Mouse (Mus musculus) hindbrain, embryonic 12.5 days (tissue): ENCODE measurements at regions not wholly inside any gene's neighbourhood (a gene's known extent, or its start where the extent isn't known, plus 50 kb on each side); places are given as distances from the start of the nearest gene placed in this dataset.

ENCODE experiments used
- ATAC-seq: fragments of 200-750 bp; cut with Nextera tagmentation; 2 replicates; pipeline ENCODE4 v1.8.0; 2017; ENCODE audit warnings: moderate TSS enrichment; ENCODE audit not compliant: low FRiP score
- H3K27ac ChIP-seq: fragments of 300-500 bp; sonication (generic); 2 replicates; pipeline ENCODE4 v1.5.1; 2016; ENCODE audit warnings: mild to moderate bottlenecking
- H3K27me3 ChIP-seq: fragments of 300-500 bp; sonication (generic); 2 replicates; pipeline ENCODE4 v1.6.1; 2016; ENCODE audit warnings: mild to moderate bottlenecking
- H3K36me3 ChIP-seq: fragments of 300-500 bp; sonication (generic); 2 replicates; pipeline ENCODE4 v1.6.1; 2016; ENCODE audit warnings: mild to moderate bottlenecking
- H3K4me1 ChIP-seq: fragments of 300-500 bp; sonication (generic); 2 replicates; pipeline ENCODE4 v1.6.1; 2016
- H3K4me2 ChIP-seq: fragments of 300-500 bp; sonication (generic); replicated peaks from 2 replicates; pipeline ENCODE4 v1.6.1; 2016; ENCODE audit warnings: mild to moderate bottlenecking
- H3K4me3 ChIP-seq: fragments of 300-500 bp; sonication (generic); 2 replicates; pipeline ENCODE4 v1.5.1; 2016; ENCODE audit warnings: mild to moderate bottlenecking
- H3K9ac ChIP-seq: fragments of 300-500 bp; sonication (generic); 2 replicates; pipeline ENCODE4 v1.6.1; 2016; ENCODE audit warnings: mild to moderate bottlenecking, moderate library complexity
- H3K9me3 ChIP-seq: fragments of 300-500 bp; sonication (generic); replicated peaks from 2 replicates; pipeline ENCODE4 v1.6.1; 2016; ENCODE audit warnings: mild to moderate bottlenecking
- WGBS: fragments of 180-500 bp; shearing (Covaris S2); methylation state at CpG from one replicate; pipeline ENCODE4 v1.1.7; 2016; 5-methylcytosine and 5-hydroxymethylcytosine counted together

DNA sequence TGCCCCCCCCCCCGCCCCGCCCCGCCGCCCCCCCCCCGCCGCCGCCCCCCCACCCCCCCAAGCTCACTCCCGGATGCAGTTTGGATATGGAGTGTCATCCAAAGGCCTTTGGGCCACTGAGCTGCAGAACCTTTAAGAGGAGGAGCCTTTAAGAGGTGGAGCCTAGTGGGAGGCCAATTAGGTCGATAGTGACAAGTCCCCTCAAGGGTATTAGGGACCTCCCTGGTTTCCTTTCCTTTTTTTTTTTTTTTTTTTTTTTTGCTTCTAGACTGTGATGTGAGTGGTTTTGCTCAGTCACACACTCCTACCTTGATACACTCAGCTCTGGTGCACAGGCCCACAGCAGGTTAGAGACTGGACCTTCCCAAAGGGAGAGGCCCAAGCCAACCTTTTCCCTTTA lies 156.5 kb downstream of the Gm9376 start:
- H3K4me2 ChIP-seq, result peak overlapping the region; percentile 56
- ATAC-seq, result no peak

DNA sequence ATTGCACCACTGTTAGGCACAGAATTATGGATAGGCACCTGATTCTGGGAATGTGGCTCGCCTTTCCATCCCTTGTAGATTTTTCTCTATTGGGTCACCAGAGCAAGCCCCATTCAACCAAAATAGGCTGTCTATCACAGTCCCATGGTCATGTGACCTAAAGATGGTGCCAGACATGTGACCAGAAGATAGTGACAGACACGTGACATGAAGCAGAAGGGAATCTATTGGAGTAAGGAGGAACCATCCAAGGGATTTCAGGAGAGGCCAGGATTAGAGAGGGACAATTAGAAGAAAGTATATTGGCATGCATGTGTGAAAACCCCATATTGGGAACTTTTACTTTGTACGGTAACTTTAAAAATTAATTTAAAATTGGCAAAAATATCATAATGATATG lies 159.8 kb downstream of the Gm9376 start:
- Histone ChIP-seq H3K4me2 (no peak overlapping the region), H3K27ac (no peak overlapping the region), H3K36me3 (no peaks in the 10 kb centered on the region), H3K9ac (no peak overlapping the region), H3K9me3 (no peaks in the 10 kb centered on the region), H3K27me3 (peaks cover 21% of the 10 kb centered on the region), H3K4me1 (peaks cover 11% of the 10 kb centered on the region), H3K4me3 (no peak overlapping the region)
- 76% methylated on average over 3 of the region's 3 CpGs for WGBS
- no peak for ATAC-seq

More for the DNA sequence above, 156.5 kb downstream of the Gm9376 start:
- Histone ChIP-seq H3K4me3 (no peak overlapping the region), H3K36me3 (no peaks in the 10 kb centered on the region), H3K4me1 (peaks cover 11% of the 10 kb centered on the region), H3K27ac (no peak overlapping the region), H3K9ac (no peak overlapping the region), H3K9me3 (peaks cover 22% of the 10 kb centered on the region), H3K27me3 (peaks cover 25% of the 10 kb centered on the region)
- WGBS, result 0% methylated on average over 9 of the region's 9 CpGs

- H3K4me3 ChIP-seq, result no peak overlapping the region
- H3K27me3 ChIP-seq, result peaks cover 44% of the 10 kb centered on the region
- no peaks in the 10 kb centered on the region for H3K9me3 ChIP-seq
- no peaks in the 10 kb centered on the region for H3K4me1 ChIP-seq
- ATAC-seq, result no peak
- no peak overlapping the region for H3K4me2 ChIP-seq
- H3K9ac ChIP-seq, result no peak overlapping the region
- 87% methylated on average over 4 of the region's 4 CpGs for WGBS
- no peaks in the 10 kb centered on the region for H3K36me3 ChIP-seq
- no peak overlapping the region for H3K27ac ChIP-seq
Observed at GRCm38 (mm10) chr14:118430286-118430685, 163.5 kb downstream of the Gm9376 start.

DNA sequence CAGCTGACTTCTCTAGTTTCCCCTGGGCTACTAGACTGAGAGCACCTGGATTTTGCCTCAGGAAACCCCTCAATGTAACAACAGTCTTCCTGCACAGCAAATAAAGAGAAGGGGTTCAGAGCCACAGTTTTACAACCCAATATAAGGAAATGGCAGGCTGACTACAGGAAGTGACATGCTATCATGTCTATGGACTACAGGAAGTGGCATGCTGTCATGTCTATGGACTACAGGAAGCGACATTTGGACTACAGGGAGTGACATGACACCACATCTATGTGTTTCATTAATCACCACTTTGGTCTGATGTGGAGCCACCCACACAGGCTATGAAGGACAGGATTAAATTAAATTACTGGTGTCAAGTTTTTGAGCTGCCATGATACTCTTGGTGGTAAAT lies 164.0 kb downstream of the Gm9376 start:
- no peak for ATAC-seq
- Histone ChIP-seq H3K9me3 (no peaks in the 10 kb centered on the region), H3K4me1 (peaks cover 2% of the 10 kb centered on the region; the same call in 1 of the 2 replicates), H3K4me3 (no peak overlapping the region), H3K9ac (no peak overlapping the region), H3K27me3 (peaks cover 44% of the 10 kb centered on the region), H3K36me3 (no peaks in the 10 kb centered on the region), H3K27ac (no peak overlapping the region), H3K4me2 (no peak overlapping the region)
- 84% methylated on average over 1 of the region's 1 CpGs for WGBS

- Histone ChIP-seq H3K4me1 (peaks cover 5% of the 10 kb centered on the region; the same call in 1 of the 2 replicates), H3K4me3 (no peak overlapping the region), H3K9ac (no peak overlapping the region), H3K4me2 (no peak overlapping the region), H3K27ac (no peak overlapping the region), H3K36me3 (no peaks in the 10 kb centered on the region), H3K9me3 (no peaks in the 10 kb centered on the region), H3K27me3 (peaks cover 39% of the 10 kb centered on the region)
- no peak for ATAC-seq
- 78% methylated on average over 6 of the region's 6 CpGs for WGBS
Observed at GRCm38 (mm10) chr14:118431241-118431882, 164.6 kb downstream of the Gm9376 start.
